Mouse (Mus musculus) ES-Bruce4 (cell line): Measurements from ENCODE around the gene Tex261. TPM values are rescaled to one million over a fixed set of nuclear protein-coding genes. Genes with fewer than 3 reads are reported as not detected.

ENCODE experiments used
- H3K27ac ChIP-seq: 2 replicates; pipeline ENCODE4 v1.5.1; 2012; ENCODE audit warnings: low read length, inconsistent platforms; ENCODE audit not compliant: insufficient read depth
- H3K27me3 ChIP-seq: 2 replicates; pipeline ENCODE4 v1.6.1; 2012; ENCODE audit warnings: mild to moderate bottlenecking, low read length, inconsistent platforms; ENCODE audit not compliant: control insufficient read depth, poor library complexity, insufficient read depth, severe bottlenecking
- H3K36me3 ChIP-seq: 2 replicates; pipeline ENCODE4 v1.6.1; 2012; ENCODE audit warnings: inconsistent platforms, mild to moderate bottlenecking, low read length, moderate library complexity; ENCODE audit not compliant: control insufficient read depth, poor library complexity, insufficient read depth, severe bottlenecking
- H3K4me1 ChIP-seq: one replicate; pipeline ENCODE4 v1.8.1; 2011; ENCODE audit warnings: low read length; ENCODE audit not compliant: control insufficient read depth, insufficient read depth
- H3K4me3 ChIP-seq: 2 replicates; pipeline ENCODE4 v1.5.1; 2011; ENCODE audit warnings: low read depth, mild to moderate bottlenecking, low read length
- H3K9ac ChIP-seq: 2 replicates; pipeline ENCODE4 v1.6.1; 2012; ENCODE audit warnings: low read depth, mild to moderate bottlenecking, inconsistent platforms; ENCODE audit not compliant: poor library complexity, severe bottlenecking
- H3K9me3 ChIP-seq: replicated peaks from 2 replicates; pipeline ENCODE4 v1.6.1; 2012; ENCODE audit warnings: mild to moderate bottlenecking, low read length, inconsistent platforms; ENCODE audit not compliant: control insufficient read depth, poor library complexity, insufficient read depth, severe bottlenecking
- CTCF ChIP-seq: IDR thresholded peaks from one replicate; pipeline ENCODE4 v1.8.1; 2011; ENCODE audit warnings: low read depth, low read length
- EP300 ChIP-seq: IDR thresholded peaks from 2 replicates; pipeline ENCODE4 v1.6.1; 2011; ENCODE audit warnings: low read depth, low read length; ENCODE audit not compliant: insufficient read depth
- POLR2A ChIP-seq: IDR thresholded peaks from one replicate; pipeline ENCODE4 v1.8.1; 2011; ENCODE audit warnings: low read length; ENCODE audit not compliant: insufficient read depth
- polyA plus RNA-seq: library from polyadenylated mRNA; stranded (reverse); fragments of >200 nt; gene quantifications from 2 replicates; pipeline ENCODE4 v1.2.4, GENCODE M21; 2011; ENCODE audit warnings: low read depth; ENCODE audit not compliant: missing spikeins, insufficient read depth, insufficient read length

Tex261 gene
- polyA plus RNA-seq, 1 experiment = 28.9 TPM

DNA sequence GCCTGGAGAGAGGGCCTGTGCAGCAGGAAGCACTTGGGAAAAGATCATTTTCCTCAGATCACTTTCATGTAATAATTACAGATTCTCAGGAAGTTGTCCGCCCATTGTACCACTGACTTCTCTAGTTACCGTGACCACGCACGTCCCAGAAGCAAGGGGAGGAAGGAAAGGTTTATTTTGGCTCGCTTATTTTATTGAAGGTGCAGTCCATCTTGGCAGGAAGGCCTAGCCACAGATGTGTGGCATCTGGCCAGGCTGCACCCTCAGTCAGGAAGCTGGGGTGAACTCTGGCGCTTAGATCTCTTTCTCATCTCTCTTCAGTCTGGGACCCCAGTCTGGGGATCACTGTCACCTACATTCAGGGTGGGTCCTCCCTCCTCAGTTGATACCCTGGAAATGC lies 37.0 kb downstream of the Tex261 start:
- no peaks in the 10 kb centered on the region for H3K36me3 ChIP-seq
- peaks cover 4% of the 10 kb centered on the region for H3K4me1 ChIP-seq
- no peaks in the 10 kb centered on the region for H3K27me3 ChIP-seq
- TF ChIP-seq EP300 (no peak), CTCF (no peak), POLR2A (no peak)
- no peak overlapping the region for H3K9ac ChIP-seq
- no peaks in the 10 kb centered on the region for H3K9me3 ChIP-seq
- no peak overlapping the region for H3K27ac ChIP-seq
- H3K4me3 ChIP-seq = 0 out of 2 replicates have a peak overlapping the region, but pooled peaks have one; percentile 24

DNA sequence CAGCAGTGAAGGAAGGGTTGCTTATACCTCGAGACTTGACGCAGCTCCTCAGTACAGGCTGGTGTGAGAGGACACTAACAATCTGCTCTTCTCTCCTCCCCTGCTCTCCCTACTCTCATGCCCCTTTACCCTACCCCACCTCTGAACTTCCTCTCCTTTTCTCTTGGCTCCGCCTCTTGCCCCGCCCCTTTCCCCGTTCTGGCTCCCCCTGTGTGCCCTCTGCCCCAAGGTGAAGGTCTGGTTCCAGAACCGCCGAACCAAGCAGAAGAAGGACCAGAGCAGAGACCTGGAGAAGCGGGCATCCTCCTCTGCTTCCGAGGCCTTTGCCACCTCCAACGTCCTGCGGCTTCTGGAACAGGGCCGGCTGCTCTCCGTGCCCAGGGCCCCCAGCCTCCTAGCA lies 38.3 kb downstream of the Tex261 start:
- Histone ChIP-seq H3K36me3 (no peaks in the 10 kb centered on the region), H3K9me3 (no peaks in the 10 kb centered on the region), H3K4me3 (peak overlapping the region; percentile 27), H3K4me1 (peaks cover 4% of the 10 kb centered on the region), H3K9ac (peak overlapping the region; percentile 37), H3K27me3 (no peaks in the 10 kb centered on the region), H3K27ac (no peak overlapping the region)
- TF ChIP-seq POLR2A (no peak), EP300 (no peak), CTCF (no peak)

DNA sequence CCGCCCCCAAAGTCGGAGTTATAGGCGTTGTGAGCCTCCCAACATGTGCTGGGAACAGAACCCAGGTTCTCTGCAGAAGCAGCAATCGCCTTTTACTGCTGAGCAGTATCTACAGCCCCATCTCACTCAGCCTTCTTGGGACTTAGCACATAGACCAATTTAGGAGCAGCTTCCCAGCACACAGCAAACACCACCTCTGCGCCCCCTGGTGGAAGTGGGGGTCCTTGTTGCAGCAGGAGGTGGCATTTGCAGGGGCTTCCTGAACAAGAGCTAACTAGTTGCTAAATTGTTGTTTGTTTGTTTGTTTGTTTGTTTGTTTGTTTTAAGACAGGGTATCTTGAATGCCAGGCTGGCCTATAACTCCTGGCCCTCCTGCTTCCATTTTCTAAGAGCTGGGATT lies 44.5 kb downstream of the Tex261 start:
- no peaks in the 10 kb centered on the region for H3K4me1 ChIP-seq
- H3K9me3 ChIP-seq = no peaks in the 10 kb centered on the region
- peak; percentile 82 for TF ChIP-seq CTCF
- TF ChIP-seq POLR2A = no peak
- TF ChIP-seq EP300 = no peak
- H3K27ac ChIP-seq = no peak overlapping the region
- no peak overlapping the region for H3K9ac ChIP-seq
- H3K27me3 ChIP-seq = no peaks in the 10 kb centered on the region
- H3K36me3 ChIP-seq = no peaks in the 10 kb centered on the region
- no peak overlapping the region for H3K4me3 ChIP-seq

DNA sequence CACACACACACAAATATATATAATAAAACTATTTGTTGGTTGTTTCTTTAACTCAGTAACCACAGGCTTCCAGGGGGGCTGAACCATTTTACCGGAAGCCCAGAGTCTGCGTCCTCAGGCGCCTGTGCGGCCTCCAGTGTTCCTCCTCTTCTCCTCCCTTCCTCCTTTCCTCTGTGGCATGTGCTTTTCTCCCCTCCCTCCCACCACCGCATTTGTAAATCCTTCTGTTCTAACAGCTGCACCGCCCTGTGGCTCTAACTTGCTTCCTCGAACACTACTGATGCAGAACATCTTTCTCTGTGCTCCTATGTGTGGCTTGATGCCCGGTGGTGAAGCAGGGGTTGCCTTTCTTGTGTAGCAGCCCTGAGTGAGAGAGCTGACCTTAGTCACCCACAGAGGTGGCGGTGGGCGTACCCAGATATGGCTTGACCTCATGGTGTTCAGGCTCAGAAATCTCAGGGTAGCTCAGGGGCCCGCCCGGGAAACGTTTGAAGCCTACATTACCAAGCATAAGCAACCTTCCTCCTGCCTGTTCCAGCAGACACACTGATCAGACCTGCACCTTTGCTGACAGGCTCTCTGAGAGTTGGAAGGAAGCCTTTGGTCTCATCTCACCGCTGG lies 46.2 kb downstream of the Tex261 start:
- no peak for TF ChIP-seq POLR2A
- no peak for TF ChIP-seq CTCF
- TF ChIP-seq EP300 = no peak
- H3K36me3 ChIP-seq = no peaks in the 10 kb centered on the region
- H3K9ac ChIP-seq = no peak overlapping the region
- H3K27ac ChIP-seq = no peak overlapping the region
- H3K4me1 ChIP-seq = no peaks in the 10 kb centered on the region
- H3K4me3 ChIP-seq = no peak overlapping the region
- no peaks in the 10 kb centered on the region for H3K27me3 ChIP-seq
- H3K9me3 ChIP-seq = no peaks in the 10 kb centered on the region

DNA sequence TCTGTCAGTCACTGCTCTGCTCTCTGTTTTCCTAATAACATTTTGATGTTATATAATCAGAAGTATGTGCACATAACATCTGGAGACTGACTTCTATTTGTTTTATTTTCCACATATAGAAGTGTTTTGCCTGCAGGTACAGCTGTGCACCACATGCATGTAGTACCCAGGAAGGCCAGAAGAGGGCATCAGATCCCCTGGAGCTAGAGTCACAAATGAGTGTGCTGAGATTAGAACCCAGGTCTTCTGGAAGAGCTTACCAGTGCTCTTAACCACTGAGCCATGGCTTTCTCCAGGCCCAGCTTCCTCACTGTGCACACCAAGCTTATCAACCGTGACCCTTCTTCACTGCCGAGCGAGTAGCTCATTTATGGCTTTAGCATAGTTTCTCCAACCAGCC lies 47.1 kb downstream of the Tex261 start:
- no peak for TF ChIP-seq EP300
- TF ChIP-seq CTCF = peak; percentile 74
- no peak for TF ChIP-seq POLR2A
- H3K9me3 ChIP-seq = no peaks in the 10 kb centered on the region
- H3K36me3 ChIP-seq = no peaks in the 10 kb centered on the region

DNA sequence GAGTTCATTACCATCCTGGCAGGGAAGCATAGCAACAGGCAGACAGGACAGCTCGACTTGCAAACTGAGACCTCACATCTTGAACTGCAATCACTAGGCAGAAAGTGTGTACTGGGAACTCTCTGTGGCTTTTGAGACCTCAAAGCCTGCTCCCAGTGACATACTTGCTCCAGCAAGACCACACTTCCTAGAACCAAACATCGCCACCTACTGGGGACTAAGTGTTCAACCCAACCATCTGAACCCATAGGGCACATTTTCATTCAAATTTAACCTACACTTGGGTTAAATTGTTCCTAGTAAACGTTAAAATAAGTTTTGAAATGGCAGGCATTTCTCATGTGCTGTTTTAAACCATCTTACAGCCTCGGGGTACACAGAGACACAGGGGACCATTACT lies 48.4 kb downstream of the Tex261 start:
- Histone ChIP-seq H3K9ac (no peak overlapping the region), H3K4me3 (no peak overlapping the region), H3K27me3 (no peaks in the 10 kb centered on the region), H3K9me3 (no peaks in the 10 kb centered on the region), H3K36me3 (no peaks in the 10 kb centered on the region), H3K4me1 (no peaks in the 10 kb centered on the region), H3K27ac (no peak overlapping the region)
- TF ChIP-seq POLR2A = no peak
- TF ChIP-seq CTCF = no peak
- TF ChIP-seq EP300 = no peak

More for the DNA sequence above, 47.1 kb downstream of the Tex261 start:
- Histone ChIP-seq H3K27ac (no peak overlapping the region), H3K27me3 (no peaks in the 10 kb centered on the region), H3K4me3 (no peak overlapping the region), H3K4me1 (no peaks in the 10 kb centered on the region), H3K9ac (no peak overlapping the region)
